Mouse (Mus musculus): ENCODE data around the gene Pced1a.
"Not testable (repeated sequence)": the region's sequence is repeated elsewhere in the genome, so short reads cannot be mapped to it uniquely, and the experiment has no call there.

The Pced1a gene

GRCm38 (mm10) chr2:130390993-130391625 is 33.4 kb downstream of the Pced1a start:
- DNase-seq (ENCODE audit: low spot score) = no peak

GRCm38 (mm10) chr2:130388796-130389195 is 35.7 kb downstream of the Pced1a start:
- DNase-seq (ENCODE audit: low spot score) = no peak

GRCm38 (mm10) chr2:130386212-130386611 is 38.3 kb downstream of the Pced1a start:
- no peak for DNase-seq (ENCODE audit: low spot score)

GRCm38 (mm10) chr2:130383895-130384294 is 40.6 kb downstream of the Pced1a start:
- DNase-seq (ENCODE audit: low spot score) = no peak

- DNase-seq (ENCODE audit: low spot score) = no peak
These were observed 41.3 kb downstream of the Pced1a start for GRCm38 (mm10) chr2:130383205-130383604.

- DNase-seq (ENCODE audit: low spot score) = no peak
These were observed 49.5 kb downstream of the Pced1a start for GRCm38 (mm10) chr2:130374951-130375350.

GRCm38 (mm10) chr2:130373026-130373425 is 51.5 kb downstream of the Pced1a start:
- DNase-seq (ENCODE audit: low spot score) = not testable (repeated sequence)

- no peak for DNase-seq (ENCODE audit: low spot score)
These were observed 57.1 kb downstream of the Pced1a start for GRCm38 (mm10) chr2:130367386-130367785.
